Mouse (Mus musculus) layer of hippocampus, adult 11-12 months (tissue): ENCODE data around the gene Phactr2.
"Not testable (repeated sequence)": the region's sequence is repeated elsewhere in the genome, so short reads cannot be mapped to it uniquely, and the experiment has no call there.

Source experiments
- DNase-seq: peaks from one replicate; pipeline ENCODE4 v3.0.0; 2022; ENCODE audit warnings: low spot score

Gene Phactr2

GRCm38 (mm10) chr10:13473833-13474567 lies at the start of gene Phactr2:
TSS of gene Phactr2 (minus strand) at chr10:13474412.
- DNase-seq = no peak

DNA sequence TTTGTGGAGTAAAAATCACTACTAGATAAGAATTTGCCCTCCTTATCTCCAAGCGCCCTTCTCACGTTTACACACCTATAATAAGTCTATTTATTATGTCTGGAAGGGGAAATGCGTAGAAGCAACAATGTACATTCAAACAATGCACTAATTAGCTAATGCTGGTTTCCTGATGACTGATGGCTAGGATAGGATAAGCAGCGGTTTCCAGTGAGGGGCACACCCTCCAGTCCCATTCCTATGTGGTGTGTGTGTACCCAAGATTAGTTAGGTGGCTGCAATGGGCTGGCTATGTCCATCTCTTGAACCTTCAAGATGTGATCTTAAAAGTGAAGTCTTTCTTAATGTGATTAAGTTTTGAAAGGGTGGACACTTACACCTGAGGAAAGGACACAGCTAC lies 47.6 kb upstream of the Phactr2 start:
- no peak for DNase-seq

GRCm38 (mm10) chr10:13502371-13502770 lies 28.2 kb upstream of the Phactr2 start:
- no peak for DNase-seq

DNA sequence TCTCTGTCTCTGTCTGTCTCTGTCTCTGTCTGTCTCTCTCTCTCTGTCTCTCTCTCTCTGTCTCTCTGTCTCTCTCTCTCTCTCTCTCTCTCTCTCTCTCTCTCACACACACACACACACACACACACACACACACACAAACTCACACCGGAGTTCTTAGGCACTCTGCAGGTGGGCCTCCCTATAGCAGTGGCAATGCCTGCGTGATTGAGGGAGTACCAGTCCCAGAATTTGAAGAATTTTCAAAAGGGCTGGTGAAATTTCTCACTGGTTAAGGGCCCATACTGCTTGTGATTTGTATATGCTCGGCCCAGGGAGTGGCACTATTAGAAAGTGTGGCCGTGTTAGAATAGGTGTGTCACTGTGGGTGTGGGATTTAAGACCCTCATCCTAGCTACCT lies 27.3 kb upstream of the Phactr2 start:
- not testable (repeated sequence) for DNase-seq

DNA sequence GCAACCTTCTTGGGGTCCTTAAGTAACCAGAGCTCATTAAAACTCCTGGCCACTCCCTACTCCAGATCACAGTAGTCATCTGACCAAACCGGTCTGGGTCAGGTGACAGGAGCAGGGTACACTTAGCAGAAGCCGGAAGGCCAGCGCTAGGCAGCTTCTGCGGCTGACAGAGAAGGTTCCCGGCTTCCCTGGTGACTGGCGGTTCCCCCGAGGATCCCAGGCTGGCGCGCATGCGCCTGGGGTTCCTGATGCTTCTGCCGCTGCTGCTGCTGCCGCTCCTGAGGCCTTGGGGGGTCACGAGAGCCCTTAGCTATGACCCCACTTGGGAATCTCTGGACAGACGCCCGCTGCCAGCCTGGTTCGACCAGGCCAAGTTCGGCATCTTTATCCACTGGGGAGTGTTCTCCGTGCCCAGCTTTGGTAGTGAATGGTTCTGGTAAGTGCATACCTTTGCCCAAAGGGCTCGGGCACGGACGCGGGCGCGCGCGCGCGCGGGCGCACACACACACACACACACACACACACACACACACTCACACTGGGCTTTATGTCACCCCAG lies 26.8 kb upstream of the Phactr2 start:
- peak; percentile 89 for DNase-seq

DNA sequence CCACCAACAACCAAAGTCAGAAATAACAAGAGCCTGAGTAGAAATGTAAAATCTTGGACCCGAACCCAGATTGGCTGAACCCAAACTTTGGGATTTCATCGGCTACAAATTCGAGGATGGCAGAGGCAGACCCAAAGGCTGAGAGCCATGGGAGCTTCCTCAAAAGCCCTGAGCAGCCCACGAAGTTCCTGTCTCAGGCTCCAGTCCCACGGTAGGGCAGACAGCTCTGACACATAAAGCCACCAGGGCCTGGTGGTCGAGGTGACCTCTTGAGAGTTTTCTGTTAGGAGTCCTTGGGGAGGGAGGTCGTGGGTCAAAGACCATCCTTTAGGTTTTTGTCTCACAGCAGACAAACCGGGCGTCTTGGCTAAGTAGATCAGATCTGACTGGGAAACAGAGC lies 26.3 kb upstream of the Phactr2 start:
- DNase-seq = no peak

DNA sequence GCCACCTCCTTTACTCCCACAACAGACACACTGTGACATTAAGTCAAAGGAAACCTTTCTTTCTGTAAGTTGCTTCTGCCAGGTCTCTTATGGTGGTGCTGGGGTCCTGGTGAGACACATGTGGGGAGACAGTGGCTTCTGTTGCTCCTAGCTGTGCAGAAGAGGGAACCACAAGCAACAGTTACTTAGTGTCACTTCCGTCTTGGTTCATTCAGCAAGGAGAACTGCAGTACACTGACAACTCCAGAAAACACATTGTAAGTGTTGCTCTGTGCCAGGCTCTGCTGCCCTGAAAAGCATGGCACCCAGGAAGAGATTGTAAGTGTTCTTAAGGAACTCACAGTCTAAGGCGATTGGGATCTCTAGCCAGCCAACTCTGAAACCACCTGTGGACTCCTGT lies 25.1 kb upstream of the Phactr2 start, which contains the start of gene Fuca2:
Gene Fuca2, plus strand, starts transcription at position 210 of the 400 bp plus-strand sequence.
- no peak for DNase-seq

DNA sequence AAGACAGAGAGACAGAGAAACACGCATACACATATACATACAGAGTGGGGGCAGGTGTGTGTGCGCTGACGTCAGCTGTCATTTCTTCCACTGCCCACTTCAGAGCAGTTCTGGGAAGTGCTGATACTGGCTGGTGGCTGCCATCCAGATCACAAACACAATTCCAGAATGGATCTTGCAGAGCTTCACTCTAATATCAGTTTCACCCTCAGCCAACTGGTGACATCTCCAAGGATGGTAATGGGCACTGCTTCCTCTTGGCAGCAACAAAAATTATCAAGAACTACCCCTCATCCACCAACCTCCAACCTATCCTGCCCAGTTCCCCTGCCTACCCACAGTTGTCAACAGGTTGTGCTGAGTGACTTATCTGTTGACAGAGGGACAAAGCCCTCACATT lies 22.1 kb upstream of the Phactr2 start:
- DNase-seq = no peak

DNA sequence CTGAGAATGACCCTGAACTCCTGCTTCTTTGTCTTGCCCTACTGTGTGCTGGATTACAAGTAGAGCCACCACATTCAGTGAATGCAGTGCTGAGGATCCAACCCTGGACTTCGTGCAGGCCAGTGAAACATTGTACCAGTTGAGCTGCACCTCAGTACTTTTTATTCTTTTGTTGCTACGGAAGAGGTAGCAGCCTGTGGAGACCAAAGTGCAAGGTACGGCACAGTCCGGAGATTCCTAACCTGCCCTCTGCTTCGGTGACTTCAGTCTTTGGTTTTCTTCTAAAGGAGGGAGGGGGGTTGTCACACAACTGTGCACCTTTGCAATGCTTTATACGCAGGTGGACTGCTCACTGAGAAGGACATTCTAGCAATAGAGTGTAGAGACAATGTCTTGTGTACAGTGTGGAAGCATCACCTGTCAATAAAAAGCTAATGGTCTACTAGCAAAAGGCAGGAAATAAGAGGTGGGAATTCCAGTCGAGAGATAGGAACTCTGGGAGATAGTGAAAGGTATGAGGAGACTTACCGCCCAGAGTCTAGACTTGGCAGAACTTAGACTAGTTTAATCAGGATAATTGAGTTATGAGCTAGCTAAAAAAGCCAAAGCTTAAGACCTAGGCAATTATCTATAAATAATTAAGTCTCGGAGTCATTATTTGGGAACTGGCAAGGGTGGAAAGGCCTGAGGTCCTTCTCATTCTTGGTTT lies 19.9 kb upstream of the Phactr2 start:
- no peak for DNase-seq

GRCm38 (mm10) chr10:13489671-13490070 lies 15.5 kb upstream of the Phactr2 start:
- DNase-seq = no peak

- DNase-seq = no peak
These were observed 11.7 kb upstream of the Phactr2 start for GRCm38 (mm10) chr10:13485958-13486357.

GRCm38 (mm10) chr10:13479341-13479740 lies 5.1 kb upstream of the Phactr2 start:
- DNase-seq = no peak

GRCm38 (mm10) chr10:13475121-13475520 lies 909 bp upstream of the Phactr2 start:
- DNase-seq = no peak

DNA sequence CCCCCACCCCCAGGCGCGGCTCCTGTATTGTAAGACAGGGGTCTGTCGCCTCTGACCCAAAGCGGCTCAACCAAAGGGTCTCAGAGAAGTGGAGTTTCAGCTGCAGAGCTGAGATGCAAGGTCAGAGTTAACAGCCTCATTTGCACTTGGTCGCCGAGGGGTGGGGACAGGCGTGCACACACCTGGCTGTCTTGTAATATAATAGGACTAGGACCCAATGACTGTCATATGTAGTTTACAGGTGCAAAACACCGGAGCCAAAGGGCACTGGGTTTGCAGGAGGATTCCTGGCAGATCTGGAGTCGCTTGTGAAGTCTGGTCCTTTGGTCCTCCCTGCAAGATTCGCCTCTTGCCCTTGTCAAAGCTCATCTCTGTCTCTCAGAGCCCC lies 350 bp upstream of the Phactr2 start:
- DNase-seq = no peak

- DNase-seq = no peak
These were observed 852 bp downstream of the Phactr2 start for GRCm38 (mm10) chr10:13473287-13473832.

- DNase-seq = no peak
These were observed 4.0 kb downstream of the Phactr2 start for GRCm38 (mm10) chr10:13470236-13470635.

GRCm38 (mm10) chr10:13468025-13468529 lies 6.1 kb downstream of the Phactr2 start:
- not testable (repeated sequence) for DNase-seq

GRCm38 (mm10) chr10:13466925-13467324 lies 7.3 kb downstream of the Phactr2 start:
- no peak for DNase-seq

- DNase-seq = not testable (repeated sequence)
These were observed 9.9 kb downstream of the Phactr2 start for GRCm38 (mm10) chr10:13464295-13464694.

DNA sequence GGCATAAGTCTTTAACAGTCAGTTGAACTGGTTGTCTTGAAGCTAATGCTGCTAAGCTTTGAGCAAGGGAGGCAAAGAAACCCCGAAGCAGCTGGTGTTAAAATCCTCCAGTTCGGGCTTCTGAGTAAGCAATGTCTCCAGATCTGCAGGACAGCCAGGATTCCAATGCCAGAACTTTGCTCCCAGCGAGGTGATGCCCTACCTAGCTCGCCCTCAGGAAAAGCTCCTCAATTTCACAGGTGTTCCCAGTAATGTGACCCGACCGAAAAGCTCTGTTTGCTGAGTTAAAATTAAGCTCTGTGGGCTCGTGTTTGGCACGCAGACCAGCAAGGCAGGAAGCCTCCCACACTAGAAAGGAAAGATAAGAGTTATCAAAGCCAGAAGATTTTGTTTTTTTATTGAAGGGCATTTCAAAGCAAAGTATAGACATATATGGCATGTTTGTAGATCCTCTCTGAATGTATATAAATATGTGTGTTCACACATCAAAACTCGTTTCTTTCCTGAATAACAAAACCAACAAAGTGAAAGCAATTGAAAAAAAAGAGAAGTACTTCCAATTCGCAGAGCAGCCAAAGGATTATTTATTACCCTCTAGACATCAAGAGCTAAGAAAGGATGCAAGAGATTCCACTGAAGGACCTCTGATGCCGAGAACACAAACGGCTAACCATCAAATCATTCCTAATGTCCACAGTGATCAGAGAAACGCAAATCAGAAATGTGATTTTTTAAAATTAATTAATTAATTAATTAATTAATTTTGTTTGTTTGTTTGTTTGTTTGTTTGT lies 20.8 kb downstream of the Phactr2 start:
- no peak for DNase-seq

GRCm38 (mm10) chr10:13451640-13452039 lies 22.6 kb downstream of the Phactr2 start:
- DNase-seq = no peak
